Mouse (Mus musculus) liver, embryonic 14.5 days (tissue): ENCODE results near the gene Fgfr2.
"Not testable (repeated sequence)": the region's sequence is repeated elsewhere in the genome, so short reads cannot be mapped to it uniquely, and the experiment has no call there.

Experiments
- CTCF ChIP-seq: IDR thresholded peaks from 2 replicates; pipeline ENCODE4 v1.5.1; 2016; ENCODE audit warnings: antibody characterized with exemption, low read depth, control low read depth
- EP300 ChIP-seq: IDR thresholded peaks from 2 replicates; pipeline ENCODE4 v1.6.1; 2016; ENCODE audit warnings: antibody characterized with exemption, low read depth

DNA sequence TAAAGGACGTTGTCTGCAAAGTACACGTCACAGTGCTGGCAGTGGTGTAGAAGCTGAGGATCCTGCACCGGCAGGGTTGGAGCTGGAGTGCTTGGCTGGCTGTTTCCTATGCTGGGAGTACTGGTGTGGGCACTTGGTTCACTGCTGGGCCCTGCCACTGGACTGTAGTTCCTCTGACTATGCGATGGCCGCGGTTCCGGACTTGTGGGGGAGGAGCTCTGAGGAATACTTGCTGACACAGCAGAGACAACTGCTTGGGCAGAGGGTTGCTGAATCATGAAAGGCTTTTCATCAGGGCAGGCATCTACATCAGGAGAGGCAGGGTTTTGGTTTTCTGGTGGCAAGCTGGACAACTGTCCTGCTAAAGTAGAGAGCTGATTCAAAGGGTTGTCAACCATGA is 1731.4 kb downstream of the Fgfr2 start:
- not testable (repeated sequence) for TF ChIP-seq CTCF, EP300
